Mouse (Mus musculus) layer of hippocampus, adult 18-20 months (tissue): ENCODE results near the gene Tet1. TPM values are rescaled to one million over a fixed set of nuclear protein-coding genes. Genes with fewer than 3 reads are reported as not detected.

Source experiments
- DNase-seq, 2 experiments: peaks; one replicate each; pipeline ENCODE4 v3.0.0; 2022; ENCODE audit warnings: low spot score in 2 of 2
- total RNA-seq, 2 experiments: library from RNA; stranded (reverse); gene quantifications; 2 replicates each; pipeline ENCODE4 v1.2.3; 2021

Tet1 gene
- total RNA-seq, 2 experiments from 2014 or later, result 9.6 to 12.6 TPM

DNA sequence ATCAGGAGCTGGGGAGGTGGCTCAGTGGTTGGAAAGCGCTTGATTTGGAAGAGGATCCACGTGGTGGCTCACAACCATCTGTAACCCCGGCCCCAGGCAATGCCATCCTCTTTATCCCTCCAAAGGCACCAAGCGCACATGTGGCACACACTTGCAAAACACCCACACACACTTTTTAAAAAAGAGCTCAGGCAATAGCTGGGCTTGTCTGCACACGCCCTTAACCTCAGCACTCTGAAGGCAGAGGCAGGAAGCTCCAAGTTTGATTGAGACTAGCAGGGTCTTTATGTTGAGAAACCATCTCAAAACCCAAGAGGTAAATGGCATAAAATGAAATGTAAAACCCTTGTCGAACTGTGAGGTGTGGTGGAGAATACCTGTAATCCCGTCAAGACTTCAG is 57.2 kb downstream of the Tet1 start:
- peak in 1 of 2 experiments; percentile 37 for DNase-seq

DNA sequence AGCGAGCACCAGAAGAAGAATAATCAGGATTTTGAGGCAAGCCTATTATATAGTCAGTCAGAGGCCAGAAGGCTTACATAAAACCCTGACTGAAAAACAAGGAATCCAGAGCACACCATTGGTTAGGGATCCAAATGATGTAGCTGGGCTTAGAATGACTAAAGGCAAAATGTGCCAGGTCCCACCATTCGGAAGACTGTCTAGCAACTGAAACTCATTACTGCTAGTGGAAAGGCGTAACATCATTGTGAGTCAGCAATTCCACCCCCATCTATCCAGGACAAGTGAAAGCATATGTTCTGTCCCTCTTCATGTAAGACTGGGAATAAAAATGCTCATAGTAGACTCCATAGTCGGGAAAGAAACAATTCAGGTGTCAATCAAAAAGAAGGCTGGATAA is 57.8 kb downstream of the Tet1 start:
- peak; percentile 46 to 78 for DNase-seq

DNA sequence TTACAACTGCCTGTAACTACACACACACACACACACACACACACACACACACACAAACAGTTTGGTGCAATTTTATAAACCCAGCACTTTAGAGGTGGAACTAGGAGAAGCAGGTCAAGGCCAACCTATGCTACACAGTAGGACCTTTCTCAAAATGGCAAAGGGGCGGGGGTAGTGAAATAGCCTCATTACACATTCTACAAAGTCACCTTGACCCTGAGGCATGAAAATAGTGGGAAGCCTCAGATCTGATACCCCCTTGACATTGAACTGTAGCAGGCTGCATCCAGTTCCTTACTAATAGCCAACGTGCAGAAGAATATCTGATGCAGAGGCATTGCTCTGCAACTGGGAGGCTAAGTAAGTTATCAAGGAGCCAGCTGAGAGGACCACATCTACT is 60.0 kb downstream of the Tet1 start:
- DNase-seq, result no peak

DNA sequence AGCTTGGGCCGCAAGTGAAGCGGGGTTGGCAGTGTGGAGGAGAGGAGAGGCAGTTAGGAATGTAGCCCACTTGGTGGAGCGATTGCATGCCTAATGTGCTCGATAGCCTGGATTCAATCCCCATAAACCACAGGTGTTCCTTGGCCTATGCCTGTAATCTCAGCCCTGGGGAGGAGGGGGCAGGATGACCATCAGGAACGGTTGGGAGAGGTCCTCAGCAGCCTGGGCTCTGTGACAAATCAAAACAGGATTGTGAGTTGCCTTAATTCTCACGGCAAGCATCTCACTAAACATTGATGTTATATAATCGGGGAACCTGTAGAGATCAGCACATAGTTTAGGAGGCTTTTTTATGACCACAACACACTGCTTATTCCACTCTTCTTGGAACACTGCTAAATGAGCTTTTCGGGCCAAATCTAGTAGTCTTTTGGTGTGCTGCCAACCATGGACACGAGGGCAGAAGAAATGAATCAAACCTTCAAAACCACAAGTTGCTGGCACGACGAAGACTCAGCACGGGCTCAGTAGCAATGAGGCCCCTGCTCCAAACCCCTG is 61.6 kb downstream of the Tet1 start:
- peak; percentile 44 to 79 for DNase-seq

DNA sequence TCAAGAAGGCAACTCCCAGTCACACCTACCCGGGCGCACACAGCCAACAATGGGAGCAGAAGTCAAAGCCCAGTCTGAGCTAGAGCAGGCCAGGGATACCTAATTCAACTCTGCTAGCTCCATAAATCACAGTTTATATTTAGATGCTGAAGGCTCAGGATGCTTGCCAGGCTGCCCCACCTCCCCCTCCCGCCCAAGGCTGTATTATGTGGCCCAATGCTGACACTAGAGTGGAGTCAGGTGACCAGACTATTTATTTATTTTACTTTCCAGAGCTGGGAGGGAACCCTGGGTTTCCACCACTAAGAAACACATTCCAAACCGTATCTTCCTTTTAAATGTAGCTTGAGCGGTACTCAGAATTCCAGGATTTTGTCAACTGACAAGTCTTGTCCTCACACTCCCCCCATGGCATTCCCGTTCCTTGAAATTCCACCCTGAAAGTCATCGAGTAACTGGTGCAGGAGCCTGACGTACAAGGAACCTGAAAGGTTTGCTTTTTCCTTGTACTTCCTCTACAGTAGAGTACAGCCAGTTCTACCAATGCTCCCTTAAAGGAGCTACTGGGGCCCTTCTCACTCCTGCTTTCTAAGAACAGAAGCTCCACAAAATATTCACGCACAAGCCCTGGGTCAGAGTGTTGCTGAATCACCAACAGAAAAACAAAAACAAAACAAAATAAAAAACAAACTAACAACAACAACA is 64.9 kb downstream of the Tet1 start:
- no peak for DNase-seq

DNA sequence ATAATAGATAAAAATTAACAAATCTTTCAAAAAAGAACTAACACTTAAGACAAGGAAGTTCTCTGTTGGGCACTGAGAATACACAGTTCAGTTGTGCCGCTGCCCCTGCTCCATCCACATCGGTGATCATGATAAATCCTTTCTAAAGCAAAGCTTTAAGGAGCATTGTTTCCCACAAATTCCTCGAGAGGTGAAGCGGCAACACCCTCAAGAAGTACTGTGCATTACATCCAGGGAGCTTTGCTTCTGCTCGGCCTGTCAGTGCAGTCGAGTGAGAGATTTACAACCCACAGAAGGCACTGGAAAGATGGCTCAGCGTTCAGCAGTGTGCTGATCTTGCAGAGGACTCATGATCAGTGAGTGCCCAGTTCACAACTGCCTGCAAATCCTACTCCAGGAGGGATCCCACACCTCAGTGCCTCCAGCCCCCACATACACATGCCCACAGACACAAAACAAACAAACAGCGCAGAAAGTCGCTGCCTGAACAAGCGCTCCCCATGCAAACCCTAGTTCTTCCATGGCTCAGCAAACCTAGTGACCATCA is 66.8 kb downstream of the Tet1 start:
- no peak for DNase-seq

DNA sequence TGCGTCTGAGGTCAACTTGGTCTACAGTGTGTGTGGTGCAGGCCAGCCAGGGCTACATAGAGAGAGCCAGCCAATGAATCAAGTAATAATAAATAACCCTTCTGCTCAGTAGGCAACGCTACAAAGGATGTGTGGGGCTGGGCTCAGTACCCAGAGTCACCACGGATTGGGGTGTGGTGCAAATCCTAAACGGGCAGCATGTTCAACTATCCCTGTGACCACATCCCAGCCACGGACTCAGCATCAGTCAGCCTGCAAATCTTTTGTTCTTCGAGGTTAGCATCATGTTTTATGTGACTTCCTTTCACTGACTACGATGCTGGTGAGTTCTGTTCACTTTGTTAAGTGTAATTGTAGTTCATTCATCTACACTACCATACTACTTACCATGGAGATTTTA is 68.1 kb downstream of the Tet1 start:
- no peak for DNase-seq

DNA sequence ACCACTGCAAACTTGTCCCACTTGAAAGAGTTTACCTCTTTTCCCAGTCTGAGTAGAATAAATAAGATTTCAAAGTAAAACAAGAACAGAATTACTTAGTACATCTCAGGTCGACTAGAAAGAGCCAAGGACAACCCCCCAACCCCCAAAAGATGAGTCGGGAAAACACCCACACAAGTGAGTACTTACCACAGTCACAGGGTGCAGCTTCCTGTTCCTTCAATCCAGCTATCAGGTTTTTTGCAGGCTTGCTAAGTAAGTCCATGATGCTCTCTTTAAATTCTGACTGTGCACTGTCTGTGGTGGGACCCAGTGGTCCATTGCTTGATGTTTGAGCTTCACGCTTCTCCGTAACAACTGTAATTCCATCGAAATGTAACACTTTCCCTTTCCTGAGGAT is 70.8 kb downstream of the Tet1 start:
- DNase-seq, result no peak

DNA sequence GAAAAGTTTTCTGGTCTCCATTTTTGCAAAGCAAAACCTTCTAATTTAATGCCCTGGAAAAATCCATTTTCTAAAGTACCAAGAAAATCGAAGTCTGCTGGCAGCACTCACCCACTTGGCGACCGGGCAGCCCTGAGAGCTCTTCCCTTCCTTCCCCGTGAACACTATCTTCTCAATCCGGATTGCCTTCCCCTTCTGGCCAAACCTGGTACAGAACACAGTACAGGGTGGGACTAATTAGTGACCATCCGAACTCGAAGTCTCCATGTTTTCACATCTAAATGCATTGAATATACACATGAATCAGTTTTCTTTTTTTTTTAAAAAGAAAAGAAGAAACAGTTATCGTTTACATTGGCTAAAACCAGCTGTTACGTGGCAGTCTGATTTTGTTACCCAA is 76.0 kb downstream of the Tet1 start:
- no peak for DNase-seq

DNA sequence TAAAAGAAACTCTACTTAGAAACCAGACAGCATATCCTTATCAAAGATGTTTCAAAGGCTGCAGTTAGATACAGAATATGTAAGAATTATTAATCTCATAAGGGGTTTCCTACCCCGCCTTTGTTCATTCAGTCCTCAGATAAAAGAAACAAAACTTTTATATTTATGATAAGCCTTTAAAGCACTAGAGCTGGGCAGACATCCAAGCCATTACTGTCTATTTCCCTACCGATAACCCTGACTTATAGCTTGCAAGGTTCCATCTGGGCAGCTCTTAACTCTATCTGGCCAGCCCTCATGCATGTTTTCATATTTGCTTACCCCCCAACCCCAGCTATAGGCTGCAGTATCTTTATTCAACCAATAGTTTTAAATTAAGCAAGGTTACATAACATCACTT is 77.2 kb downstream of the Tet1 start:
- no peak for DNase-seq

DNA sequence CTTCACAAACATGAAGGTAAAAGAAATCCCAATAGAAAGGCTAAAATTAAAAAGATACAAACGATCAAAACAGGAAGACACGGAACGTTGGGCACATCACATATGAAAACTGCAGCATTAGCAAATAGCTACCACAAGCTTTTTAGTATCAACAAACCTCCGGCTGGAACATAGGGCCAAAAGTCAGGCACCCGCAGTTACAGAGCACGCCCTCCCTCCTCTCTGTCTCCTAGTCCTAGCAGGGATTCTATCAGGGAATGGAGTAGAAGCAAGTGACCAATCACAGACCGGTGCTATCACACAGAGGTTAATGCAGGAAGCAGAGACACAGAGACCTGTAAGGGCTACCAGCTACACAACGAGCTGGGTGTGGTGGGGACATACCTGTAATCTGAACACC is 84.3 kb downstream of the Tet1 start:
- DNase-seq, result no peak

DNA sequence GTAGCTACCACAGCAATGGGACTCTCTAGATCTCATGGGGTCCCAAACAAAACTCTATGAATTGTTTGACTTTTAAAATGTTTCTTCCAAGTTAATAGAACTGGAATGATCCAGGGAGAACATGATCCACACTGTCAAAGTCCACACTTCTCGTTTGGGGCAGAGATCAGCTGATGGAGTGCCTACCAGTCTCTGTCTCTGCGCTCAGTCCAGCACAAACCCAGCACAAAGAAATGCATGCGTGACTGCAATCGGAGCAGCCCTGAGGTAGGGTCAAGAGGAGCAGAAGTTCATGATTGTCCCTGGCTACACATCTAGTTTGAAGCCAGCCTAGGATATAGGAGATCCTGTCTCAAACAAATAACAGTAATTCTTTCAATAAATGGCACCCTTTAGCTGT is 85.4 kb downstream of the Tet1 start:
- no peak for DNase-seq

DNA sequence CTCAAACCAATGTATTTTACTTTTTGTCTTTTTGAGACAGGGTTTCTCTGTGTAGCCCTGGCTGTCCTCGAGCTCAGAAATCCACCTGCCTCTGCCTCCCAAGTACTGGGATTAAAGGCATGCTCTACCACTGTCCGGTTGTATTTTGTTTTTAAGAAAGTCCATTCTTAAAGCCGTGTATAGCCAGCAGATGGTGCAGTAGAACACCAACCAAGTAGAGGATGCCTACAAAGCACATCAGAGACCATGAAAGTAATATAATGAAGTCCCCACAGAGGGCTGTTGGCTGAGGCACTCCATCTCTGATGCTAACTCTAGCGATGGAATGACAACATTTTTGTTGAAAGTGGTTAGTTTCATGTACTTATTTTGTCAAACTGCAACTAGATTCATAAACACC is 98.8 kb downstream of the Tet1 start:
- no peak for DNase-seq

DNA sequence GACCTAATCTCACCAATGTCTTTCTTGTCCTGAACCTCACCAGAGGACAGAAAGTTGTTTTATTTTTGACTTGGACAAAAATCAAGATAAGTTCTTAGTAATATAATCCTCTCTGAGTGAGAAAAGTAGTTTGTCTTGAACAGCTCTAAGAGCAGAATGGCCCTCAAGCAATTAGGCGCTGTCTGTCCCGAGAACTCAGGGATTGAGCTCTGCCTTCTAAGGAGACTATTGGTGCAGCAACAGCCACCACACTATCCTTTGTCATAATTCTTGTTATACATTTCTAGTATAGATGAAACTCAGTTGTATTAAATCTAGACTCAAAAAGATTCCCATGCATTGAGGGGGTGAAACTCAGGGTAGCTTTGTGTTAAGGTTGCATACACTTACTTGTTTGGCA is 100.0 kb downstream of the Tet1 start:
- no peak for DNase-seq

DNA sequence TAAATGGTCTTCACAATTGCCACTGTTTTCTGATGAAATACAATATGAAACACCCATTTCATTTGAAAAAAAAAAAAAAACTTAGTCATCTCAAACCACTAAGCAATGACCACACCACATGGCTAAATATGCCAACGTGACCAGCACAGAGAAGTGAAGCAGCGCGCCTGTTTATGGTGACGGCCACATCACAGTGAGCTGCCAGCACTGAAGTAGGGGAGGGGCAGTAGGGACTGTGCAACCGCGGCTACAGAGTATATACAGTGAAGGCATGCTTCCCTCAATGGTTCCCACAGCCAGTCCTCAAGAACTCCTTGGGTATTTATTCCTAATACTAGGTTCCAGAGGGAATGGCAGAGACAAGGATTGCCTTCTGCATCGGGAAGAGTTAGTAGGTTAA is 100.5 kb downstream of the Tet1 start:
- DNase-seq, result no peak

DNA sequence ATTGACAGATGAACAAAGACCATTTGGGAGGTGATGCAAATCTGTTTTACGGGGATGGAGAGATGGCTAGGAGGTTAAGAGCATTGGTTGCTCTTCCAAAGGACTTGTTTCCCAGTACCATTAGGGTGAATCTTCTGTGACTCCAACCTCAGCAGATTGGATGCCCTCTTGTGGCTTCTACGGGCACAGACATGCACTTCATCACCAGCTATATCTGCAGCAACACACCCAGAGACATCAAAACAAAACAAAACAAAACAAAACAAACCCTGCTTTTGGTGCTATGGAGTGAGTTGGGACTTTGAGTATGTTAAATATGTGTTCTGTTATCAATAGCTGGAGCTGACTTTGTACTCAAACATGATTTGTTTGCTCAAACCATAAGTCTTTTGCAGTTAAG is 104.7 kb downstream of the Tet1 start:
- DNase-seq, result no peak

DNA sequence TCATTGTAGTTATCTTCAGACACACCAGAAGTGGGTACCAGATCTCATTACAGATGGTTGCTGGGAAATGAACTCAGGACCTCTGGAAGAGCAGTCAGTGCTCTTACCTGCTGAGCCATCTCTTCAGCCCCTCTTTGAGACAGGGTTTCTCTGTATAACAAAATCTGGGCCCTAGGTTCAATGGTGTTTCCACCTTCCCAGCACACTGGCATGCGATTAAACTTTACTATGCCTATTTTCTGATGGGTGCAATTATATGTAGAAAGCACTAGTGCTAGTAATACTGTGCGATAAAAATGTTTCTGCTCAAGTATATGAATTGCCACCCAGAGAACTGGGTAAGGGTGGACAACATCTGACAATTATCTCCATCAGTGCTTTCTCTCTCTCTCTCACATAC is 105.5 kb downstream of the Tet1 start:
- DNase-seq, result no peak

DNA sequence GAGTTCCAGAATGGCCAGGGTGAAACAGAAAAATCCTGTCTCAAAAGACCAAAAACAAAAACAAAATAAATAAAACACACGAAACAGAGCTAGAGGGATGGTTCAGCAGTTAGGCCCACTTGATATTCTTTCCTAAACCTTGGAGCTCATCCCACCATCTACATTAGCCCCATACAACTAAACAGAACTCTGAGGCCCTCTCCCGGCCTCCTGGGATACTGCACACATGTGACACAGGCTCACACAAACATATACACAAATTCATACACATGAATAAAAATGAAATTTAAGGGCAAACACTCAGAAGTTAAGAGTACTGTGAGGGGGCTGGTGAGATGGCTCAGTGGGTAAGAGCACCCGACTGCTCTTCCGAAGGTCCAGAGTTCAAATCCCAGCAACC is 114.6 kb downstream of the Tet1 start:
- DNase-seq, result no peak

DNA sequence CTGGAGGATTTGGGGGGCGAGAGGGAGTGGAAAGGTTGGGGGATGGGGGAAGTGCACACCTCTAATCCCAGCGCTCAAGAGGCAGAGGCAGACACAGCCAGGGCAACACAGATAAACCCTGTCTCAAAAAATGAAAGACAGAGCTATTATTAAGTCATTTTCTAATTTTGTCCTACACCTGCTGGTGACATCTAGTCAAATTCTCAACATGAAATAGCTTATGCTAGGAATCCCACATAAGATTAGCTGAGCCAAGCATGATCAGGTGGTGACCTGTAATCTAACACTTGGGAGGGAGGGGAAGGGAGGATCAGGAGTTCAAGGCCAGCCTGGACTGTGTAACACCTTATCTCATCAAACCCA is 115.7 kb downstream of the Tet1 start:
- DNase-seq, result no peak

DNA sequence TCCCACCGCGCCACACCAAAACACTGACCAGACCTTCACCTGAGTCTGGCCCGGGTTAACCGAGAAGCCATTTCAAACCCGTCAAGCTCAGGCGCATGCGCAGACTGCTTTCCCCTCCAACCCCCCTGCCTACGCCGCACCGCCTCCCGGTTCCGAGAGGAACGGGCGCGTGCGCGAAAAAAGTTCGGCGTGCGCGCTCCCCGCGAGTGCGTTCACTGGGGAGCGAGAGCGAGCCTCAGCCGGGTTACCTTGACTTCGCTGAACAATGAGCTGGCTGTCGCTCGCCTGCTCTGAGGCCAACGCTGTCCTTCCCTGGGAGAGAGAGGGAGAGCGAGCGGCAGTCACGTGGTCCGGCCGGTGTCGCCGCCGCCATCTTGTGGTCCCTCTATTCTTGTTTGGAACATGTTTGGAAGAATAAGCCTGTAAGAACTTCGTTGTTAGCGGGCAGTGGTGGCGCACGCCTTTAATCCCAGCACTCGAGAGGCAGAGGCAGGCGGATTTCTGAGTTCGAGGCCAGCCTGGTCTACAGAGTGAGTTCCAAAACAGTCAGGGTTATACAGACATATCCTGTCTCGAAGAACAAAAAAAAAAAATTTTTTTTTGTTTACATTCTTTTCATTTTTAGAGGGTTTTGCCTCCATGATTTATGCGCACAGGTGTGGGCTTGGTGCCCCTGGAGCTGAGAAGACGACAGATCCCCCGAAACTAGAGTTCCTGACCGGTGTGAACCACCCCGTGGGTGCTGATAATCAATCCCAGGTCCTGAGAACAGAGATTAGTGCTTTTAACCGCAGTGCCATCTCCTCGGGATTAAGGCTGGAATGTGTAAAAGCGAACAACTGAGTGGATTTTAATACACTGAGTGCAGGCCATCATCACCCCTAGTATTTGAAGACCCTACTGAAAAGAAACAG is 116.4 kb downstream of the Tet1 start, which contains the start of gene Ccar1:
Gene Ccar1 (minus strand): TSS at position 110 of the 914 bp plus-strand sequence.
- DNase-seq, result peak; percentile 98 to 99

DNA sequence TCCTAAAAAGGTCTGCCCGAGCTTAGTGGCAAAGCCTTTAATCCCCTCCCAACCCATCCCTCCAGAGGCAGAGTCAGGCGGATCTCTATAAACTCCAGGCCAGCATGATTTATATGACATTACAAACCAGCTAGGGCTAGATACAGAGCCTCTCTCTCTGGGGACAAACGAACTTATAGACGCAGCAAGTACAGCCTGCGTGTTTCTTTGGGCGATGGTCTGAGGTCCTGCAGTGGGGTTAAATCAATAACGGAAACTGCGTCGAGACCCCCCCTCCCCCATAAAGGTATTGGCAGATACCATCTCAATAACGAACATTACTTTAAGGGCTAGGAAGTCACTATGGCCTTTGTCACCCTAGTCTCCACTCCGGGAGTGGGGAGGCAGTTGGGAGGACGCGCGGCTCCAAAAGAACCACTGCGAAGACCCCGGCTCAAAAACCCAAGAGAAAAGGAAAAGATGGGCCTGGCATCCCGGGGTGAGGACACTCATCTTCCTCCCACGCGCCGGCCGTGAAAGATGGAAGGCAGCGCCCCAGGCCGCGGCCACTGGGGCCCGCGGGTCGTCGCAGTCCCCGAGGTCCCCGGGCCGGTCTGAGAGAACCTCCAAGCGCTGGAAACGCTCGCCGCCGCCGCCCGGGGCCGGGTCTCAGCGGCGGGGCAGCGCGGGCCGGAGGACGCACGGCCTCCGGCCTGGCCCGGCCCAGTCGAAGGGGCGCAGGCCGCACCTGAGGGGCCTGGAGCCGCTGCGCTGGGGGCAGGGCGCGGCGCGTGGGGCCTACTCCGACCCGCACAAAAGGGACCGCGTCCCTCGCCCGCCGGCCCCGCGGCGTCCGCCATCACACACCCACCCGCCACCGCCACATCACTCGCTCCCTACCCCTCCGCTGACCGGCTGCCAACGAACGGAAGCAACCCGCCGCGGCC is 117.3 kb downstream of the Tet1 start:
- peak; percentile 4 to 37 for DNase-seq
